Mouse (Mus musculus): ENCODE measurements around the gene Syce2. TPM values are rescaled to one million over a fixed set of nuclear protein-coding genes. Genes with fewer than 3 reads are reported as not detected.
"Not testable (repeated sequence)": the region's sequence is repeated elsewhere in the genome, so short reads cannot be mapped to it uniquely, and the experiment has no call there.

The Syce2 gene
- polyA plus RNA-seq, 1 experiment from 2014 or later, result 60.7 TPM

GRCm38 (mm10) chr8:84893709-84894134 lies 21.8 kb downstream of the Syce2 start, which contains the start of gene Gcdh:
Gene Gcdh (minus strand): TSS chr8:84893921.
- 0% methylated on average over 11 of the region's 11 CpGs for WGBS
- Histone ChIP-seq H3K9ac (replicated peaks; ENCODE audit: low read length) (peak within 1 kb of the TSS; percentile 86), H3K27me3 (ENCODE audit: insufficient read depth, low read length) (no peaks in the 10 kb centered on the region), H3K9me3 (ENCODE audit: low read length) (no peaks in the 10 kb centered on the region), H3K27ac (ENCODE audit: low read length) (peak within 1 kb of the TSS; percentile 69), H3K4me2 (replicated peaks; ENCODE audit: low read depth, low read length) (peak within 1 kb of the TSS; percentile 90), H3K36me3 (ENCODE audit: insufficient read depth, low read length) (peaks cover 17% of the 10 kb centered on the region; the same call in 1 of the 2 replicates), H3K4me3 (ENCODE audit: low read length) (peak within 1 kb of the TSS; percentile 94), H3K4me1 (ENCODE audit: insufficient read depth, low read length) (peaks cover 13% of the 10 kb centered on the region)
- peak; percentile 99 for ATAC-seq (ENCODE audit: low FRiP score, low TSS enrichment)

GRCm38 (mm10) chr8:84895963-84896362 lies 24.1 kb downstream of the Syce2 start:
- Histone ChIP-seq H3K4me3 (ENCODE audit: low read length) (no peak overlapping the region), H3K27me3 (ENCODE audit: insufficient read depth, low read length) (no peaks in the 10 kb centered on the region), H3K36me3 (ENCODE audit: insufficient read depth, low read length) (0 out of 2 replicates have a peak, but pooled peaks cover 3% of the 10 kb centered on the region), H3K9me3 (ENCODE audit: low read length) (no peaks in the 10 kb centered on the region), H3K27ac (ENCODE audit: low read length) (no peak overlapping the region), H3K9ac (replicated peaks; ENCODE audit: low read length) (no peak overlapping the region), H3K4me1 (ENCODE audit: insufficient read depth, low read length) (peaks cover 13% of the 10 kb centered on the region), H3K4me2 (replicated peaks; ENCODE audit: low read depth, low read length) (no peak overlapping the region)
- no peak for ATAC-seq (ENCODE audit: low FRiP score, low TSS enrichment)
- 88% methylated on average over 5 of the region's 5 CpGs for WGBS

GRCm38 (mm10) chr8:84901071-84901470 lies 29.2 kb downstream of the Syce2 start:
- no peak for ATAC-seq (ENCODE audit: low FRiP score, low TSS enrichment)
- Histone ChIP-seq H3K27me3 (ENCODE audit: insufficient read depth, low read length) (no peaks in the 10 kb centered on the region), H3K9me3 (ENCODE audit: low read length) (no peaks in the 10 kb centered on the region), H3K27ac (ENCODE audit: low read length) (no peak overlapping the region), H3K4me1 (ENCODE audit: insufficient read depth, low read length) (peaks cover 8% of the 10 kb centered on the region), H3K36me3 (ENCODE audit: insufficient read depth, low read length) (no peaks in the 10 kb centered on the region), H3K4me3 (ENCODE audit: low read length) (no peak overlapping the region), H3K4me2 (replicated peaks; ENCODE audit: low read depth, low read length) (no peak overlapping the region), H3K9ac (replicated peaks; ENCODE audit: low read length) (no peak overlapping the region)
- WGBS, result 86% methylated on average over 4 of the region's 4 CpGs

- Histone ChIP-seq H3K36me3 (ENCODE audit: insufficient read depth, low read length) (no peaks in the 10 kb centered on the region), H3K9me3 (ENCODE audit: low read length) (no peaks in the 10 kb centered on the region), H3K4me3 (ENCODE audit: low read length) (peak within 1 kb of the TSS; percentile 69), H3K27me3 (ENCODE audit: insufficient read depth, low read length) (no peaks in the 10 kb centered on the region), H3K4me1 (ENCODE audit: insufficient read depth, low read length) (peaks cover 8% of the 10 kb centered on the region), H3K4me2 (replicated peaks; ENCODE audit: low read depth, low read length) (peak within 1 kb of the TSS; percentile 81), H3K9ac (replicated peaks; ENCODE audit: low read length) (peak within 1 kb of the TSS; percentile 71), H3K27ac (ENCODE audit: low read length) (no peak within 1 kb of the TSS)
- WGBS, result 82% methylated on average over 3 of the region's 3 CpGs
- ATAC-seq (ENCODE audit: low FRiP score, low TSS enrichment), result no peak
Measured at GRCm38 (mm10) chr8:84901752-84902151, 29.8 kb downstream of the Syce2 start, which contains the start of gene Klf1. Gene Klf1 (plus strand): TSS chr8:84901928.

GRCm38 (mm10) chr8:84902367-84902919 lies 30.5 kb downstream of the Syce2 start:
- H3K4me3 ChIP-seq (ENCODE audit: low read length), result peak overlapping the region; percentile 69
- no peaks in the 10 kb centered on the region for H3K9me3 ChIP-seq (ENCODE audit: low read length)
- H3K4me2 ChIP-seq (replicated peaks; ENCODE audit: low read depth, low read length), result peak overlapping the region; percentile 81
- ATAC-seq (ENCODE audit: low FRiP score, low TSS enrichment), result peak; percentile 13; the same call in 1 of the 2 replicates
- no peak overlapping the region for H3K27ac ChIP-seq (ENCODE audit: low read length)
- H3K36me3 ChIP-seq (ENCODE audit: insufficient read depth, low read length), result no peaks in the 10 kb centered on the region
- H3K9ac ChIP-seq (replicated peaks; ENCODE audit: low read length), result peak overlapping the region; percentile 71
- H3K27me3 ChIP-seq (ENCODE audit: insufficient read depth, low read length), result no peaks in the 10 kb centered on the region
- WGBS, result 5% methylated on average over 24 of the region's 24 CpGs
- peaks cover 8% of the 10 kb centered on the region for H3K4me1 ChIP-seq (ENCODE audit: insufficient read depth, low read length)

- H3K4me1 ChIP-seq (ENCODE audit: insufficient read depth, low read length), result peaks cover 8% of the 10 kb centered on the region
- peak overlapping the region; percentile 81 for H3K4me2 ChIP-seq (replicated peaks; ENCODE audit: low read depth, low read length)
- H3K4me3 ChIP-seq (ENCODE audit: low read length), result peak overlapping the region; percentile 69
- WGBS, result under 1% methylated on average over 63 of the region's 68 CpGs
- ATAC-seq (ENCODE audit: low FRiP score, low TSS enrichment), result peak; percentile 90
- no peaks in the 10 kb centered on the region for H3K9me3 ChIP-seq (ENCODE audit: low read length)
- H3K27me3 ChIP-seq (ENCODE audit: insufficient read depth, low read length), result no peaks in the 10 kb centered on the region
- peak overlapping the region; percentile 74 for H3K27ac ChIP-seq (ENCODE audit: low read length)
- no peaks in the 10 kb centered on the region for H3K36me3 ChIP-seq (ENCODE audit: insufficient read depth, low read length)
- H3K9ac ChIP-seq (replicated peaks; ENCODE audit: low read length), result peak overlapping the region; percentile 71
Measured at GRCm38 (mm10) chr8:84902920-84903661, 31.2 kb downstream of the Syce2 start.

GRCm38 (mm10) chr8:84904351-84904750 lies 32.4 kb downstream of the Syce2 start:
- Histone ChIP-seq H3K4me1 (ENCODE audit: insufficient read depth, low read length) (peaks cover 11% of the 10 kb centered on the region), H3K36me3 (ENCODE audit: insufficient read depth, low read length) (no peaks in the 10 kb centered on the region), H3K27me3 (ENCODE audit: insufficient read depth, low read length) (no peaks in the 10 kb centered on the region), H3K27ac (ENCODE audit: low read length) (no peak overlapping the region), H3K4me2 (replicated peaks; ENCODE audit: low read depth, low read length) (no peak overlapping the region), H3K9me3 (ENCODE audit: low read length) (no peaks in the 10 kb centered on the region), H3K4me3 (ENCODE audit: low read length) (no peak overlapping the region), H3K9ac (replicated peaks; ENCODE audit: low read length) (no peak overlapping the region)
- WGBS, result 87% methylated on average over 7 of the region's 7 CpGs
- no peak for ATAC-seq (ENCODE audit: low FRiP score, low TSS enrichment)

- Histone ChIP-seq H3K27me3 (ENCODE audit: insufficient read depth, low read length) (peaks cover 14% of the 10 kb centered on the region), H3K27ac (ENCODE audit: low read length) (no peak overlapping the region), H3K9ac (replicated peaks; ENCODE audit: low read length) (no peak overlapping the region), H3K9me3 (ENCODE audit: low read length) (no peaks in the 10 kb centered on the region), H3K4me3 (ENCODE audit: low read length) (no peak overlapping the region), H3K36me3 (ENCODE audit: insufficient read depth, low read length) (no peaks in the 10 kb centered on the region), H3K4me1 (ENCODE audit: insufficient read depth, low read length) (peaks cover 11% of the 10 kb centered on the region), H3K4me2 (replicated peaks; ENCODE audit: low read depth, low read length) (no peak overlapping the region)
- ATAC-seq (ENCODE audit: low FRiP score, low TSS enrichment), result no peak
- WGBS, result 87% methylated on average over 9 of the region's 9 CpGs
Measured at GRCm38 (mm10) chr8:84907037-84907436, 35.1 kb downstream of the Syce2 start.

- no peak overlapping the region; the same call in 1 of the 2 replicates for H3K4me2 ChIP-seq (replicated peaks; ENCODE audit: low read depth, low read length)
- no peak for ATAC-seq (ENCODE audit: low FRiP score, low TSS enrichment)
- no peaks in the 10 kb centered on the region for H3K9me3 ChIP-seq (ENCODE audit: low read length)
- no peaks in the 10 kb centered on the region for H3K36me3 ChIP-seq (ENCODE audit: insufficient read depth, low read length)
- H3K27me3 ChIP-seq (ENCODE audit: insufficient read depth, low read length), result peaks cover 19% of the 10 kb centered on the region
- H3K4me3 ChIP-seq (ENCODE audit: low read length), result no peak overlapping the region
- H3K27ac ChIP-seq (ENCODE audit: low read length), result no peak overlapping the region
- H3K4me1 ChIP-seq (ENCODE audit: insufficient read depth, low read length), result peaks cover 10% of the 10 kb centered on the region
- WGBS, result 56% methylated on average over 8 of the region's 8 CpGs
- H3K9ac ChIP-seq (replicated peaks; ENCODE audit: low read length), result no peak overlapping the region
Measured at GRCm38 (mm10) chr8:84907493-84907892, 35.6 kb downstream of the Syce2 start.

GRCm38 (mm10) chr8:84907979-84908378 lies 36.1 kb downstream of the Syce2 start:
- not testable (repeated sequence) for H3K36me3 ChIP-seq (ENCODE audit: insufficient read depth, low read length); H3K9me3 ChIP-seq (ENCODE audit: low read length); H3K27ac ChIP-seq (ENCODE audit: low read length); ATAC-seq (ENCODE audit: low FRiP score, low TSS enrichment)
- Histone ChIP-seq H3K9ac (replicated peaks; ENCODE audit: low read length) (peak overlapping the region; percentile 32), H3K27me3 (ENCODE audit: insufficient read depth, low read length) (peaks cover 24% of the 10 kb centered on the region), H3K4me3 (ENCODE audit: low read length) (peak overlapping the region; percentile 57), H3K4me1 (ENCODE audit: insufficient read depth, low read length) (peaks cover 14% of the 10 kb centered on the region), H3K4me2 (replicated peaks; ENCODE audit: low read depth, low read length) (peak overlapping the region; percentile 93)
- 26% methylated on average over 7 of the region's 7 CpGs for WGBS
